27 mouse cellular contexts compared by ENCODE assay signal in genomic region chr7:66629419-66629818, GRCm38 (mm10). TPM values are rescaled to one million over a fixed set of nuclear protein-coding genes. Genes with fewer than 3 reads are reported as not detected.
A peak's percentile ranks its signal among the peaks of the same experiment; 100 is the strongest.
DNase-seq lines count a peak whose midpoint lies in the region; ATAC-seq lines count a peak whose summit lies in the region.
"Had no signal": no experiment of that assay in that cellular context is flagged by ENCODE, and none has a peak within 500 bp of the region (broad histone marks: within the 10 kb centered on the region; RNA-seq: fewer than 3 reads in every experiment).

No protein-coding gene starts in this region.

- peak; percentile 90 for ATAC-seq in granulocyte monocyte progenitor cell, adult 5-6 weeks (replicated peaks; ENCODE audit: poor library complexity, severe bottlenecking)
- peak; percentile 82 for ATAC-seq in megakaryocyte progenitor cell, adult 5-6 weeks (replicated peaks; ENCODE audit: poor library complexity)
- no peak for ATAC-seq in hindbrain, embryonic 12.5 days (ENCODE audit: low FRiP score)
- ATAC-seq: CD4-positive, CD25-positive, alpha-beta regulatory T cell, adult 4 months; forebrain, embryonic 14.5 days; forebrain, embryonic 16.5 days had no signal

- H3K36me3 ChIP-seq in hindbrain, embryonic 12.5 days, result no peaks in the 10 kb centered on the region
- H3K36me3 ChIP-seq: embryonic facial prominence, embryonic 13.5 days; embryonic facial prominence, embryonic 15.5 days; forebrain, embryonic 10.5 days; forebrain, embryonic 12.5 days; G1E had no signal

- H3K9ac ChIP-seq in hindbrain, embryonic 12.5 days, result no peak overlapping the region
- H3K9ac ChIP-seq: embryonic facial prominence, embryonic 13.5 days; embryonic facial prominence, embryonic 15.5 days; forebrain, embryonic 12.5 days had no signal

- no peaks in the 10 kb centered on the region for H3K27me3 ChIP-seq in hindbrain, embryonic 12.5 days
- H3K27me3 ChIP-seq: embryonic facial prominence, embryonic 13.5 days; embryonic facial prominence, embryonic 15.5 days had no signal

- 69% methylated on average over 4 of the region's 4 CpGs for WGBS in hindbrain, embryonic 12.5 days

- no peak overlapping the region for H3K27ac ChIP-seq in hindbrain, embryonic 12.5 days
- H3K27ac ChIP-seq: embryonic facial prominence, embryonic 13.5 days; embryonic facial prominence, embryonic 15.5 days; forebrain, embryonic 10.5 days; forebrain, embryonic 12.5 days had no signal

- H3K9me3 ChIP-seq in hindbrain, embryonic 12.5 days (replicated peaks), result 0 out of 2 replicates have a peak, but pooled peaks cover 4% of the 10 kb centered on the region
- H3K9me3 ChIP-seq: embryonic facial prominence, embryonic 13.5 days; G1E had no signal

- intact Hi-C loops in heart, postnatal 25 days (cut with DNase I), result no loop called here

- no peak overlapping the region for H3K4me2 ChIP-seq in hindbrain, embryonic 12.5 days (replicated peaks)
- H3K4me2 ChIP-seq: embryonic facial prominence, embryonic 13.5 days; embryonic facial prominence, embryonic 15.5 days; forebrain, embryonic 12.5 days had no signal

- no peak overlapping the region for H3K4me3 ChIP-seq in hindbrain, embryonic 12.5 days
- H3K4me3 ChIP-seq: embryonic facial prominence, embryonic 13.5 days; embryonic facial prominence, embryonic 15.5 days; erythroblast, embryonic 14.5 days; forebrain, embryonic 12.5 days had no signal

- no peaks in the 10 kb centered on the region for H3K4me1 ChIP-seq in hindbrain, embryonic 12.5 days
- H3K4me1 ChIP-seq: embryonic facial prominence, embryonic 13.5 days; embryonic facial prominence, embryonic 15.5 days had no signal

- peak; percentile 27 for DNase-seq in heart, adult 11 months
- no peak for DNase-seq in heart, postnatal 25 days (ENCODE audit: low spot score)
- DNase-seq in Muller cell, postnatal 12 days (ENCODE audit: inconsistent ontology term), result peak; percentile 3
- no peak for DNase-seq in cerebellum, postnatal 4 days (ENCODE audit: low spot score in 2 of 2)
- DNase-seq: adrenal gland, adult 2 months; adrenal gland, postnatal 10 days; adrenal gland, postnatal 25 days; B cell, adult 2 months; cerebellum, adult 11 months; cerebellum, adult 18-20 months; cerebellum, adult 8-10 months; cerebellum, adult 9-11 months; cerebellum, postnatal 14 days; cerebellum, postnatal 36 days; embryo, embryonic 11 days had no signal

RNA-seq across cellular contexts. Expression of gene Asb7, which starts 60.0 kb away (rescaled TPM):
- total RNA-seq in heart, postnatal 25 days (2021), result 1 to 10 TPM; 8.0 to 9.2 TPM
- 13.3 and 16.6 TPM in 2 replicates for total RNA-seq in granulocyte monocyte progenitor cell, adult 5-6 weeks (2014; fragmentation: Nextera tagmentation)
- 7.5 and 9.5 TPM in 2 replicates for total RNA-seq in granulocyte monocyte progenitor cell, adult 5-6 weeks (2017)
- 11.5 and 16.6 TPM in 2 replicates for total RNA-seq in megakaryocyte progenitor cell, adult 5-6 weeks (2015)
- 8.7 and 8.9 TPM in 2 replicates for total RNA-seq in megakaryocyte progenitor cell, adult 5-6 weeks (2017)
- 20.3 and 20.6 TPM in 2 replicates for polyA plus RNA-seq in hindbrain, embryonic 12.5 days (2016; fragmentation: Nextera tagmentation; extraction: Ambion mirVana)

Comparison
In these comparisons a context has a peak if more than half of its experiments do, and no peak if none do; other contexts are left out.
1. DNase-seq: peak in heart, adult 11 months (single experiment) and Muller cell, postnatal 12 days (single experiment); none in heart, postnatal 25 days (single experiment) and cerebellum, postnatal 4 days (0 of 2).